Mouse (Mus musculus) erythroblast, embryonic 14.5 days (primary cell): ENCODE measurements around the gene Vamp8.

Experiments
- GATA1 ChIP-seq: IDR thresholded peaks from 2 replicates; pipeline ENCODE4 v1.6.1; 2012; ENCODE audit warnings: low read length, inconsistent platforms, mixed read lengths
- TAL1 ChIP-seq: IDR thresholded peaks from 3 replicates; pipeline ENCODE4 v1.6.1; 2012; ENCODE audit warnings: low read length, inconsistent platforms, mixed read lengths

GRCm38 (mm10) chr6:72374820-72375563 is 15.5 kb downstream of the Vamp8 start:
- TF ChIP-seq TAL1, result no peak
- TF ChIP-seq GATA1, result no peak
